Mouse (Mus musculus): Measurements from ENCODE around the gene Hoxc12.

Gene Hoxc12

DNA sequence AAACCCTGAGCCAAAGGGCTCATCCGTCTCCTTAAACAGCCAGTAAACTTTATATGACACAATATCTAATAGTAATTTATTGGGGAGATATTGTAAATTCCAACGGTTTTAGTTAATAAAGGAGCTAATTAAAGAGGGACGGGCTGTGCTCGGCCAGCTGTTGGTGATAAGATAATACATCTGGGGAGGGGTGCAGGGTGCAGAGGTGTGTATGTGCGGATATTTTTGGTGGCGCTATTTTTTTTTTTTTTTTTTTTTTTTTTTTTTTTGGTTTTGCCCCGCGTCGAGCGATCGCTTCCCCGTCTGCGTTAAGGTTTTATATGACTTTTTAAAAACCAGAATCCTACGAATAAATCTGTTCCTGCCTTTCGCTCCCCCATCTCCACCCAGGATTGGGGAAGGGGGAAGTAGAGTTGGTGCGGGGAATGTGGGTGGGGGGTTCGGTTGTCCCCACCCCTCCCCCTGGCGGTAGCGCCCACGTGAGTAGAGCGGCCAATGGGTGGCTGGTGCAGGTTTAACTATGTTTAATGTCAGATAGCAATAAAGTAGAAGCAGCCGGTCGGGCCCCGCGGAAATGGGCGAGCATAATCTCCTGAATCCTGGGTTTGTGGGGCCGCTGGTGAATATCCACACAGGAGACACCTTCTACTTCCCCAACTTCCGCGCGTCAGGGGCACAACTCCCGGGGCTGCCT lies at the start of gene Hoxc12:
Gene Hoxc12 (plus strand): TSS at position 479 of the 694 bp plus-strand sequence.
- no peak for DNase-seq (ENCODE audit: extremely low spot score)

DNA sequence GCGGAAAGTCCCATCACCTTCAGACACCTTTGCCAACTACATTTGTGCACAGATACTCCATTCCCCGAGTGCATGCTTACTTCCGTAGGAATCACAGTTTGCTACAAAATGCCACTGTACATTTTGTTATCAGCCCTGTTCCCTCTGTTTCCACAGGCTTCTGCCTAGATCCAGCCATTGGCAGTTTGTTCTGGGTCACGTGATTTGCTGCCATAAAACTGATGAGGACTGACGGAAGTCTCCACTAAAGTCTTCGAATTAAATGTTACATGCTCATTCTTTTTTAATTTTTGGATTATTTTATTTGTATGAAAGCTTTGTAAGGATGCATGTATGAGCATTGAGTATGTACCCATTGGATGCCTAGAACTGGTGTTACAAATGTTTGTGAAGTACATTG lies 41.4 kb upstream of the Hoxc12 start:
- no peak for DNase-seq (ENCODE audit: extremely low spot score)

DNA sequence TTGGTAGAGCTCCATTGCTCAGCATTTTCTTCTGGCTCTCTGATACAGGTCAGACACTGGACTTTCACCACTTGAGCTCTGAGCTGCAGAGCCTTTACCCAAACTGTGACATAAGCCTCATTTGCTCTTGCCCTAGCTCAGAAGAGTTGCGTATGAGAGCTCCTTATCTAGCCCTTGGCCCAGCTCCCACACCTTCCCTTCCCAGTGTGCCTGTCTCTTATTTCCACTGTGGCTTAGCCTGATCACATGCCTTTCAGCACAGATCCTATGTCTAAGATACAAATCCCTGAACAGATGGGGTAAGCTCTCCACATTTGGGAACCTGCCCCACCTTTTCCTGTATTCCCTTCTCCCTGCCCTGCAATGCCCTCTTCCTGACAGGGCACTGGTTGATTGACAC lies 31.6 kb upstream of the Hoxc12 start:
- DNase-seq (ENCODE audit: extremely low spot score): no peak

DNA sequence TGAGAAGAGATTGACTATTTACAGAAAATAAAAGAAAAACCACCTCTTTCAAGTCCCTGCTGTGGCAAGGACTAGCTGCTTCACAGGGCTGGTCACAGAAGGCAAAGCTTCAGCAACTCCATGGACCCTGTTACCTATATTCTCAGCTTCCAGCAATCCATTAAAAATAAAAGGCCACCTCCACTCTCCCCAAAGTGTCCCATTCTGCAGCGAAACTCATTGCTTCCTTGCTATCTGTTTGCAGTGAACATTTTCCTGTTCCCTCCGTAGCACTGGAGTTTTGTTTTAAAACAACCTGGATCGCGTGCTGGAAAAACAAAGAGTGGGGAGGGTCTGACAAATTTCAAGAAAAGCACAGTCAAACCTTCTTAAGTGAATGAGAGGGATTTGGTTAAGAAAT lies 27.0 kb upstream of the Hoxc12 start:
- DNase-seq (ENCODE audit: extremely low spot score): peak; percentile 20

DNA sequence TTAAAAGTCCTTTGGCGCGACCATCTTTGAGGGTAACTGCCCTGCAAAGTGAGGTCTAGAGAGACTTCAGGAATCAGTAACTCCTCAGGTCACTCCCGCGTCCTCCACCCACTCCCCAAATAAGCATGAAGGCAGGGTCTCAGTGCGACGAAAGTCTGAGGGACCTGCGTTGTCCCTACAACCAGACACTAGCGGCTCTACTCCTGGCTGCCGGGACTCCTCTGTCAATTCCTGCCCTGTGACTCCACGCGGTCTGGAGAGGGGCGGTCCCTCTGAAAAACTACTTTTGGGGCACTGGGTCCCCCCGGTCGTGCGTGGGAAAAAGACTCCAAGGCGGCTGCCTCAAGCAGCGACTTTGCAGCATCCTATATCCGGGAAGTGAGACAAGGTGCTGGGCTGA lies 26.5 kb upstream of the Hoxc12 start:
- DNase-seq (ENCODE audit: extremely low spot score): peak; percentile 64

DNA sequence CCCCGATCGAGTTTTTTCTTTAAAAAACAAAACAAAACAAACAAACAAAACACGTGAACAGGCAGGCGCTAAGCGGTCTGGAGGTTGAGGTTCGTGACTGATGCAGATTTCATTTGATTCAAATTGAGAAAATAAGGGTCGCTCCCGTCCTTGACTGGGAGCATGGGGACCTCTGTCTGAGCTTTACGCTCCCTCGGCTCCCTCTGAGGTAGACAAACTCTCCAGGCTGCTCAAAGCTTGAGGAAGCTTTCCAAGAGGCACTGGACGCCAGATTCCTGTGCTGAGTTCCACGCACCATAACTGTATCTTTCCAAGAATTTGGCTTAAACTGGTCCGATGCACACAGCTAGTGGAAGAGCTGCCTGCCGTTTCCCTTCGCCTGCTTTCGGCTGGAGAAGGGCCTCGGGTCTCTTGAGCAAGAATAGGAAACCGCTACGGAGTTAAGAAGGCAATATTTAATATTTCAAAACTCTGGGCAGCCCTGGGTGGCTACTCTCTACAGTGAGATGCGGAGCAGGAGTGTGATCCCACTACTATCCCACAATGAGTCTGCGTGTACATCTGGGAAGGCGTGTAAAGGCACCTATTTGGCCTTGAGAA lies 26.0 kb upstream of the Hoxc12 start:
- DNase-seq (ENCODE audit: extremely low spot score): peak; percentile 63

DNA sequence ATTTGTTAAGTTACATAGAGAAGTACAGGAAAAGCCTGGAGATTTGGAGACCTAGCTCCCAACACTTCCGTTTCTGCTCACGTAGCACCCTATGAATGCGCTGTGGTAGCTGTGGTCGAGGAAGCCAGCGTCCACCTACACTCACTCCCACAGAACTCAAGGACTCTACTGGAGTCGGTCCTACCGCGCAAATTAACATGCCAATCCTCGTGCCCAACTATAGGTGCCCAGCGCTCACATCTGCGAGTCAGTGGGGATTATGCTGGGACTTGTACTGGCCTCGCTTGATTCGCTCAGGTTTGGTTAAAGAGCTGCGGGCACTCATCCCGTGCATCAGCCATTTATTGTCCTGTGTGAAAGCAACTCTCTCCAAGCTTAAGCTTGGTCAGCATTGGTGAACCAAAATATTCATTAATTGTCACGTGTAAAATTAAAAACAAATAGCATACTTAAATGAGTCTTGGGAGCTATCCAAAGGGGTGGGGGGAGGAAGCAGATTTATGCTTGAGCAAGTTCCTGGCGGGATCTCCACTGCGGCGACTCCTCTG lies 23.4 kb upstream of the Hoxc12 start:
- DNase-seq (ENCODE audit: extremely low spot score): peak; percentile 65

DNA sequence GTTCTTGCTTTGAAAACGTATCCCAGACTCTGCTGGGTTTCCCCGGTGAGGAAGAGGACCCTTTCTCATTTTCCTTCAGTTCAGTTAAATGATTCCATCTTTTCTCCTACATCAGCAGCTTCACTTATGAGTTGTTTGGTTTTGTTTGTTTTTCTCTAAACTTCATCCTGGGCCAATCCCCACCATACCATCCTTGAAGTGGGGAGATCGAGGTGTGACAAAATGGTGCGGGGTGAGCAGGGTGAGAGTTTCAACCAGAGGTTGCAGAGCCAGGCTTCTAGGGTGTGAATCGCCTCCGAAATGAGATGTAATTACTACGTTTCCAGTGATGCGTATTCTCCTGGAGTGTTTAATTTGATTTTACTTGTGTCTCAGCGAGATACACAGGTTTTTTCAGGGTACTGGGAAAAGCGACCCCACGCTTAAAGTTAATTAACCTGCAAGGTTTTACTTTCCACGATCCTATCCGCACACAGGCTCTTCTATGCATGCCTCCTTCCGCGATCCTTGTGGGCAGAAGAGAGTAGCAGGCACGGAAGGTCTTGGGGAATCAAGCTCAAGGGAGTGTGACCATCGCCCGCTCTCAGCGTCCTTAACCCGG lies 18.5 kb upstream of the Hoxc12 start:
- peak; percentile 37 for DNase-seq (ENCODE audit: extremely low spot score)

DNA sequence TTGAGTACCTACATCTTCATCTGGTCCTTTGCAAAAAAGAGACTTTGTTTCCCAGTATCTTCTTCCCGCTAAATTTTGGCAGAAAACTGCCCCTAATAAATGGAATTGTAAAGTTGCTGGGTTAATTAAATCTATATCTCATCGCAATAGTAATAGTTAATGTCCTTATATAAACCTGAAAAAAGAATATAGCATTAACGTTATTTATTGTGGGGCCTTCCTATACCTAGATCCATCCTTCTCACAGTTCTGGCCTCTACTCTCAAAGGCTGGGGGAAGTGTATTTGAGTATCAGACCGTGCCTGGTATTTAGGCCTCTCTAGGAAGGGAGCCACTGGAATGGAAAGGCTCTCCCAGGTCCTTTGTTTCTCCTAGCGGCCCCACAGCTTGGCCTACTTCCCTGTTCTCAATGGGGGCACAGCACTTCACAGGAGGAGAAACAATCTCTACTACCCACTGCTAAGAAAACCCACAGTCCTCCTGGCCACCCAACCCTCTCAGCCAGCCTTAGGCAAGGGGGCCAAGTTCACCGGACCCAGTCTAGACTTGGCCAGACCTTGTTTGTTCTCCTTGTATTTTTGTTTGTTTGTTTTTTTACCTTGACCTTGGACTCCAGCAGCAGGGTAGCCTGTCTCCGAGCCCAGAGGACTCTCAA lies 17.8 kb upstream of the Hoxc12 start:
- DNase-seq (ENCODE audit: extremely low spot score): peak; percentile 35

DNA sequence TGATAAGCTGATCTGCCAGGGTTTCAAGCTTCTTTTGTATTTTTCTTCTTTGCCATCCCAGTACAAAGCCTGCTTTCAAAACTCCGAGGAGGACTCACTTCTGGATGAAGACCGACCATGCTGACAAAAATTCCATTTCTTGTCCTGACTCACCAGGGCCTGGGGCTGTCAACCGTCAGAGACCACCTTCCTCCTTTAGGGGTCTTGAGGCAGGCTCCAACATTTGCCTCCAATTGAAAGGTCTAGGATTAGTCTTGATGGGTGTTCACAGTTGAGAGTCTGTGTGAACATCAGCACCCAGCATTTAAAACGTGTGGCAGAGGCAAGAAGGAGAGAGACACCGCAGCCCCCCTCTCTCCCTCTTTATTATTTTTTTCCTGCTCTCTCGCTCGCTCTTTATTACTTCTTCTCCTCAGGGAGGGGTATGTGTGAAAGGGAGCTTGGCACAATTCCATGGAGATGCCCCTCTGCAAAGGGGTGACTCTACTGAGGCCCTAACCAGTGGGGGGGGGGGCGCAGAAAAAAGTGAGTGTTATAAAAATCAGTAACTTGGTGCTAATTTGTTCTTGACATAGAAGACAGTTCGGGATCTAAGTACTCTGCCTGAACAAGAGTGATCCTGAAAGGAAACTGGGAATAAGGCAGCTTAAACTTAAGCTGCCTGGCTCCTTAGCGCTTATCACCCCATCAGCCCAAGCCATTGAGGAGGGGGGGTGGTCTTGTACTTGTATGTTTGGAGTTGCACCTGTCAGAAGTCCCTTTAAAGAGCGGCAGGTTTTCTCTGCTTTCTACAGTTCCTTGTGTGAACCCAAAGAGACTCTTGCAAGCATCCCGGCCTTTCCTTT lies 17.0 kb upstream of the Hoxc12 start:
- peak; percentile 22 for DNase-seq (ENCODE audit: extremely low spot score)

DNA sequence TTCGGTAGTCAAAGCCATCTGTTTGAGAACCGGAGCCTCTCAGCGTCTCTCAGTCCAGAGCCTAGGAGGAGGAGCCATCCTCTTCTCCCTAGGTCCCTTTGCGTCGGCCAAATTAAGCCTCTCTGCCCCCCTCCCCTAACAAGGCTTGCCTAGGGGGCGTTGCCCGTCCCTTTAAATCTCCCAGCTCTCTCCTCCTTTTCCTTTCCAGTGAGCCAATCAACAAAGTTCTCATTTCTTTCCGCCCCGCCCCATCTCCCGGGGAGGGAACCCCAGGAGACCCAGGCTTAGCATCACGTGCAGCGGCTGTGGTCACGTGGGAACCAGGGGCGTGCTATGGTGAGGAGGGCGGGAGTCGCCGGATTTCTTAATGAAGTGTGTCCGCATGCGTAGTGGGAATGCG lies 15.9 kb upstream of the Hoxc12 start:
- DNase-seq (ENCODE audit: extremely low spot score): peak; percentile 85

DNA sequence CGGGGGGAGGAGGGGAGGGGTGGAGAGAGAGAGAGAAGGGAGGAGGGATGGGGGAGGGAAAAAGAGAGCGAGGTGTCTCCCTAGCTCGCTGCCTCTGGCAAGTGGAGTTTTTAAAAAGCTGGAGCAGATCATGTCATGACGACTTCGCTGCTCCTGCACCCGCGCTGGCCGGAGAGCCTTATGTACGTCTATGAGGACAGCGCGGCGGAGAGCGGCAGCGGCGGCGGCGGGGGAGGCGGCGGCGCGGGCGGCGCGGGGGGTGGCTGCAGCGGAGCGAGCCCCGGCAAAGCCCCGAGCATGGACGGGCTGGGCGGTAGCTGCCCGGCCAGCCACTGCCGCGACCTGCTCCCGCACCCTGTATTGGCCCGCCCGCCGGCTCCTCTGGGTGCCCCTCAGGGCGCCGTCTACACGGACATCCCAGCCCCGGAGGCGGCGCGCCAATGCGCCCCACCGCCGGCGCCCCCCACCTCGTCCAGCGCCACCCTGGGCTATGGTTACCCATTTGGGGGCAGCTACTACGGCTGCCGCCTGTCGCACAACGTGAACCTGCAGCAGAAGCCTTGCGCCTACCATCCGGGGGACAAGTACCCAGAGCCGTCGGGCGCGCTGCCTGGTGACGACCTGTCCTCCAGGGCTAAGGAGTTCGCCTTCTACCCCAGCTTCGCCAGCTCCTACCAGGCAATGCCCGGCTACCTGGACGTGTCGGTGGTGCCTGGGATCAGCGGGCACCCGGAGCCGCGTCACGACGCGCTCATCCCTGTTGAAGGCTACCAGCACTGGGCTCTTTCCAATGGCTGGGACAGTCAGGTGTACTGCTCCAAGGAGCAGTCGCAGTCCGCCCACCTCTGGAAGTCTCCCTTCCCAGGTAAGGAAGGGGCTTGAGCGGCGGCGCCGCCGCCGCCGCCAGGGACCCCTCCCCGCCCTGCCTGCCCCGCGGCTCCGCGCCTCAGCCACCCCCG lies 15.2 kb upstream of the Hoxc12 start, which contains the start of gene Hoxc13:
Gene Hoxc13 (plus strand): TSS at position 51 of the 959 bp plus-strand sequence.
- DNase-seq (ENCODE audit: extremely low spot score): peak; percentile 51

DNA sequence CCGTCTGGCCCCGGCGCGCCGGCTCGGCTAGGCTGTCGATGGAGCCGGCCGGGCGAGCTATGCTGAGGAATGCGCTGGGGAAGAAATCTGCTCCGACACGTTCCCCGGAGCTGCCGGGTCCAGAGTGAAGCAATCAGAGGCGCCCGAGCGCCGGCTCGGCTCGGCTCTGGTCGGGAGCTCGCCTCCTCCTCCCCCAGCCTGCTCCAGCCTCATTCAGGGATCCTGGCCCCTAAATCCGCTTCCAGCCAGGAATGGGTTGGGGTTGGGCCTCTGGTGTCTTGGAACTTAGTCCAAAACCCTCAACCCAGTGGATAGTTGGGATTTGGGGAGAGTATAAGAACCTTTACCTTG lies 14.6 kb upstream of the Hoxc12 start:
- DNase-seq (ENCODE audit: extremely low spot score): no peak

DNA sequence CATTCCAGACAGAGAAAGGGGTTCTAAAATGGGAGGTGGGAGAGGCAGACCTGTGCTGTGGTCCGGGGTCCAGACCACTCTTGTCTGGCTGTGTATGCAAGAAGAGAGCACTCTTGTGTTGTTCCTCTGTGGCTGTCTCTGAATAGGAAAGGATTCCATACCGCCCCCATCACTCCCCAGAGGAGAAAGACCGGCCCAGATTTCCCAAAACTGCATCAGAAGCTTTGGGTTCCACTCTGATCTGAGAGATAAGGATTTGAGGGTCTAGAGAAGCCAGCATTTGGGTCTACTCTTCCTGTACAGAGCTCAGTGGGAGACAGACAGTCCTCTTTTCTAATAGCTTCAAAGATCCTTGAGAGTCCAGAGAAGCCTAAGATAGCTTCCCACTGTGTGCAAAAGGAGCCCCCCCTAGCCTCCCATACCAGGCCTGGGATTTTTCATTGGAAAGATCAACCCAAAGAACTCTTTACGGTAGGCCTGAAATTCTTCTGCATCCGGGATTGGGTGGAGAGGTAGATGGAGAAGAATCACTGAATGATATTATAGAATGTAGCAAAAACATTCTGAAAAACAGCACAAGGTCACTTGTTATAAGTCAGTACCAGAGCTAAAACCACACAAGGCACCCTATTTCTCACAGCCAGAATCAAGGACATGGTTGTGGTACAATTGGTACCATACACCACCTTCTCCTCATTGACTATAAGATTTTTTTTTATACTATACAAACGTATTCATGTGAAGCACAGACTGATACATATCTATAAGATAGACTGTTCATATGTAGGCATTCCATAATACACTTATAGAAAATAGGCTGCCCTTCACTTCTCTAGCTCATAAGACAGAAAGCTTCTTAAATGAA lies 13.7 kb upstream of the Hoxc12 start:
- no peak for DNase-seq (ENCODE audit: extremely low spot score)

DNA sequence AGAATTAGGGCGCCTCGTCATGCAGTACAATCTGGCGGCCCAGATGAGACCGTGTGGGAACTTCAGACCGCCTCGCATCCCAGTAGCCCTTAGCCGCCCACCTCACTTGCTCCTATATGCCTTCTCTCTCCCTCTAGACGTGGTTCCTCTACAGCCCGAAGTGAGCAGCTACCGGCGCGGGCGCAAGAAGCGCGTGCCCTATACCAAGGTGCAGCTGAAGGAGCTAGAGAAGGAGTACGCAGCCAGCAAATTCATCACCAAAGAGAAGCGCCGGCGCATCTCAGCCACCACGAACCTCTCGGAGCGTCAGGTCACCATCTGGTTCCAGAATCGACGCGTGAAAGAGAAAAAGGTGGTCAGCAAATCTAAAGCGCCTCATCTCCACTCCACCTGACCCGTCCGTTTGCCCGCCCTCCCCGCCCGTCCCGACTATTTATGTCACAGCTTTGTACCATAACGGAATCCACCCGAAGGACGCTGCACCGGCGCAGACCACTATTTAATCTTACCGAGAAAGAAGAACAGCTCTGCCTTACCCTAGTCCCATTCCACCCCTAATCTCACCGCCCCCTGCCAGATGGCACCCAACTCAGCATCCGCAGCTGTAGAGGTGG lies 9.4 kb upstream of the Hoxc12 start:
- DNase-seq (ENCODE audit: extremely low spot score): no peak

DNA sequence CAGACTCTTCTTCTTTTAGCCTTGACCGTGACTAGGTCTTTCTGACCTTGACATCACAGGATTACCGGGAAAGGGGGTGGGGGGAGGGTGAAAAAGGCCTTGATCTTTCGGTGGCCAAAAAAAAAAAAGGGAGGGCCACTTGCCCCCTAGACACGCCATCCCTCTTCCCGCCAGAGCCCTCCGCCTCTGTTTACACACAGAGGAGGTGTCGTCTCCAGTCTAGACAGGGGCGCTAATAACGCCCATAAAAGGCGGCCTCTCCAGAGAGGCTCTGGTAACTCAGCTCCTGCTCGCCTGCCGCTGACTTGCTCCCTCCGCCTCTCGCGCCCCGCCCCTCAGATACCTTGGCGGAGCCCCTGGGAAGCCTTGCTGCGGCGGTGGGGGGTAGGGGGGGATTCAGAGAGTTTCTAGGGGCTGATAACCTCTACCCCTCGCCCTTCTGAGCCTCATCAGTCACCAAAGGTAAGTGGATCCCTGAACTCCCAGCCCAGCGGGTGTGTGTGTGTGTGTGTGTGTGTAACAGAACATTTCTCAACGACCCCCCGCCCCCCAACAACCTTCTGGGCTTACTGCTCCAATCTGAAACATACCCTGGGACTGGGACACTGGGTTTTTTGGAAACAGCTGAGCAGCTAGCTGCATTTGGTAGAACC lies 4.7 kb upstream of the Hoxc12 start:
- DNase-seq (ENCODE audit: extremely low spot score): no peak

DNA sequence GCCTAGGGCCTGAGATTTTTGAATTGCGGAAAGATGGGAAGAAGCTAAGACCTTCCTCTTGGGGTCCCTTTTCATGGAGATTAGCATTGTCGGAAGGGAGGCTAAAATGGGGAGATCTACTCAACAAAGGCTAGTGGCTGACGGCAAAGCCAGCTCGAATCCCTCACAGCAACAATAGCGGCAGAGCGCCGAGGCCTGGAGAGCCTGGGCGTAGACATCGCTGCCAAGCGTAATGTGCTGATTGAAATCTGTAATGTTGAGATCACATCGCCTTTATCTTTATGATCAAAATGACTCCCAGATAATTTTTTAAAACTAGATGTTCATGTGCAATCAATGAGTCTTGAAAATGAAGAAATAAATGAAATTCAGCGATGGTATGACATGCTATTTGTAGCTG lies 2.1 kb upstream of the Hoxc12 start:
- no peak for DNase-seq (ENCODE audit: extremely low spot score)

DNA sequence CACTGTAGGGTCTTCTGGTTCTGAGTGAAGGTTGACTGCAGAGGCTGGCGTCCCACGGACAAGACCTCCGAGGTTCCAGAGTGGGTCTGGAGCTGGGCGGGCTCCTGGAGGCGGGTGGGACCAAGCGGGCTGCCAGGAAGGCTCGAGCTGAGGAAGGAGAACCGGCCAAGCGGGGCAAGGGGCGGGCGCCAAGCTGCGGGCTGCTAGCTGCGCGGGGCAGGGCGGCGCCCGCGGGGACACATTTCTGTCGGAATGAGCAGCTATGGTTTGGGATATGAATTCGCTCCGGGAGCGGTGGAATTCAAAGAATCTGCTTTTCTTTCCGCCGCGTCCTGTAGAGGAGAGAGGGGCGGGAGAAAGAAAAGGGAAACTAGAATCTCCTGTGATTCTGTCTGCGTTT lies 1.7 kb upstream of the Hoxc12 start:
- peak; percentile 64 for DNase-seq (ENCODE audit: extremely low spot score)
